Mouse (Mus musculus) mouse embryonic stem cell (cell line): Measurements from ENCODE around the gene Olfr221.

Source experiments
- in situ Hi-C, 2 experiments: fragments of 300-500 bp; cut with MboI; formaldehyde crosslinking; loops; 1 replicate in 1 of 2; 3 replicates in 1 of 2; pipeline ENCODE4 v1.14.3; 2019 to 2020; ENCODE audit warnings: low sequenced_read_pairs in 2 of 2, low pct_unique_long_range_greater_than_20kb in 1 of 2, mixed read lengths in 1 of 2; ENCODE audit not compliant: unreplicated experiment in 1 of 2

Gene Olfr221

GRCm38 (mm10) chr14:51986153-51986505 is 56.1 kb downstream of the Olfr221 start:
- in situ Hi-C loops, result loop anchor here in 1 of 2 experiments (10.0 kb wide), 1 partner anchor 81 kb away; no protein-coding TSS in a partner anchor

- in situ Hi-C loops, result loop anchor here in 1 of 2 experiments (10.0 kb wide), 1 partner anchor 81 kb away; no protein-coding TSS in a partner anchor
These were observed 56.7 kb downstream of the Olfr221 start for GRCm38 (mm10) chr14:51985301-51986152.

GRCm38 (mm10) chr14:51984247-51985231 is 57.7 kb downstream of the Olfr221 start, which contains the start of gene Arhgef40:
Gene Arhgef40, plus strand, starts transcription at chr14:51984719.
- in situ Hi-C loops, result loop anchor here in 1 of 2 experiments (10.0 kb wide), 1 partner anchor 80 kb away; no protein-coding TSS in a partner anchor
